In the genomic region with DNA sequence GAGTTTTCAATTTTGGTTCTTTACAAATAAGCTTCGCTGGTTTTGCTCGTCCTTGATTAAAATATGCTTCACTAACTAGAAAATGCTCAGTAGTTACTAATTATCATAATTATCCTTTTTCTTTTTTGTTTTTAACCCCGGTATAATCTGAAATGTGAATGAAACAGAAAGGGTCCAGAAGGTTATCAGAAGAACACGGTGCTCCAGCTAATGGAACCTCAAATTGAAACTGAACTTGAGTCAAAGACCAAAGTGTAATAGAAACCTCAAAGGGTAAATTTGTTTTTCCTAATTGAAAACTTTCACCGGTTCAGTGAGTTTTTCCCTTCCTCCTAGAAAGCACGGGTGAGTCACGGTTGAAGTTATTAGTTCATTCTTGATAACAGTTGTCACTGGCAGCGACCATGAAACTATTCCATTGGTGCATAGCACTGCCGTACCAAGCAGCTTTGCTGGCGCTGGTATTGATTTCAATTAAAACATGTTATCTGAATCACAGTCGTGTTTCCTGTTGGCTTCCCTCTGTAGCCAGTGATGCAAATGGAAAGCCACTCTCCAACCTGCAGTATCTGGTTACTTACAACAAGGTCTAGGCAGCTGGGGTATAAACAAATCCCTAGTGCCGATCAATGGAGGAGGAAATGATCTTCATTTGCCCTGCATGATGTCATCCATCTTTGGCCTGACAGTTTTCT, we compare ENCODE assay signal across 10 mouse cellular contexts.
A peak's percentile ranks its signal among the peaks of the same experiment; 100 is the strongest.
DNase-seq lines count a peak whose midpoint lies in the region; ATAC-seq and TF ChIP-seq lines count a peak whose summit lies in the region.
"Had no signal": no experiment of that assay in that cellular context is flagged by ENCODE, and none has a peak within 500 bp of the region (broad histone marks: within the 10 kb centered on the region; RNA-seq: fewer than 3 reads in every experiment).

No protein-coding gene starts in this region.

- no peak overlapping the region for H3K27ac ChIP-seq in neural tube, embryonic 13.5 days (replicated peaks)
- no peak overlapping the region for H3K27ac ChIP-seq in hindbrain, embryonic 16.5 days (ENCODE audit: low read depth, low read length)
- H3K27ac ChIP-seq in stomach, embryonic 16.5 days (ENCODE audit: low read length), result peak overlapping the region; percentile 39; the same call in 1 of the 2 replicates
- no peak overlapping the region for H3K27ac ChIP-seq in gastrocnemius, adult 2 months

- H3K4me3 ChIP-seq in neural tube, embryonic 13.5 days, result no peak overlapping the region
- H3K4me3 ChIP-seq in hindbrain, embryonic 16.5 days (ENCODE audit: low read length), result no peak overlapping the region
- no peak overlapping the region for H3K4me3 ChIP-seq in stomach, embryonic 16.5 days (replicated peaks; ENCODE audit: low read length)
- no peak overlapping the region for H3K4me3 ChIP-seq in gastrocnemius, adult 2 months

- 71% methylated on average over 12 of the region's 12 CpGs for WGBS in neural tube, embryonic 13.5 days
- WGBS in hindbrain, embryonic 16.5 days, result 58% methylated on average over 12 of the region's 12 CpGs
- 42% methylated on average over 12 of the region's 12 CpGs for WGBS in stomach, embryonic 16.5 days

- H3K36me3 ChIP-seq in neural tube, embryonic 13.5 days, result no peaks in the 10 kb centered on the region
- no peaks in the 10 kb centered on the region for H3K36me3 ChIP-seq in hindbrain, embryonic 16.5 days (ENCODE audit: control insufficient read depth, insufficient read depth, low read length)
- no peaks in the 10 kb centered on the region for H3K36me3 ChIP-seq in stomach, embryonic 16.5 days (ENCODE audit: control insufficient read depth, insufficient read depth, low read length)

- DNase-seq in embryo, embryonic 10 days (ENCODE audit: low spot score), result peak; percentile 47
- no peak for DNase-seq in embryo, embryonic 10.5 days (ENCODE audit: low spot score)
- DNase-seq in neural tube, embryonic 10.5 days (ENCODE audit: extremely low spot score, low spot score), result no peak
- DNase-seq in gastrocnemius, adult 2 months, result no peak
- no peak for DNase-seq in cerebellum, postnatal 36 days
- DNase-seq: cerebellum, adult 18-20 months; gastrocnemius, postnatal 10 days had no signal

- H3K4me1 ChIP-seq in neural tube, embryonic 13.5 days (replicated peaks), result peaks cover 4% of the 10 kb centered on the region; the same call in 1 of the 2 replicates
- H3K4me1 ChIP-seq in hindbrain, embryonic 16.5 days (ENCODE audit: control insufficient read depth, insufficient read depth, low read depth, low read length), result no peaks in the 10 kb centered on the region
- H3K4me1 ChIP-seq in stomach, embryonic 16.5 days (ENCODE audit: control insufficient read depth, insufficient read depth, low read length), result no peaks in the 10 kb centered on the region

- H3K27me3 ChIP-seq in neural tube, embryonic 13.5 days, result no peaks in the 10 kb centered on the region
- H3K27me3 ChIP-seq in hindbrain, embryonic 16.5 days (replicated peaks; ENCODE audit: control insufficient read depth, insufficient read depth, low read length), result no peaks in the 10 kb centered on the region
- no peaks in the 10 kb centered on the region for H3K27me3 ChIP-seq in stomach, embryonic 16.5 days (ENCODE audit: control insufficient read depth, insufficient read depth, low read length)

- 0 out of 2 replicates have a peak, but pooled peaks have one; percentile 53 for ATAC-seq in neural tube, embryonic 13.5 days (ENCODE audit: low read depth)
- peak; percentile 27; the same call in 1 of the 2 replicates for ATAC-seq in hindbrain, embryonic 16.5 days
- ATAC-seq in stomach, embryonic 16.5 days (ENCODE audit: insufficient read depth, low FRiP score), result peak; percentile 73

- intact Hi-C loops in gastrocnemius, adult 2 months (cut with DNase I), result no loop called here

- H3K4me2 ChIP-seq in neural tube, embryonic 13.5 days, result no peak overlapping the region
- no peak overlapping the region for H3K4me2 ChIP-seq in hindbrain, embryonic 16.5 days (ENCODE audit: low read length)
- H3K4me2 ChIP-seq in stomach, embryonic 16.5 days (ENCODE audit: low read depth, low read length), result peak overlapping the region; percentile 28

- H3K9ac ChIP-seq in neural tube, embryonic 13.5 days, result no peak overlapping the region
- no peak overlapping the region for H3K9ac ChIP-seq in hindbrain, embryonic 16.5 days (ENCODE audit: low read depth, low read length)
- no peak overlapping the region for H3K9ac ChIP-seq in stomach, embryonic 16.5 days (ENCODE audit: low read length)

- TF ChIP-seq CTCF in gastrocnemius, adult 2 months (IDR thresholded peaks at IDR 0.05), result no peak

- no peaks in the 10 kb centered on the region for H3K9me3 ChIP-seq in neural tube, embryonic 13.5 days
- no peaks in the 10 kb centered on the region for H3K9me3 ChIP-seq in hindbrain, embryonic 16.5 days (ENCODE audit: control insufficient read depth, low read length)
- H3K9me3 ChIP-seq in stomach, embryonic 16.5 days (replicated peaks; ENCODE audit: control insufficient read depth, low read length), result no peaks in the 10 kb centered on the region
